ENCODE assay signal across 21 mouse cellular contexts in the genomic region with DNA sequence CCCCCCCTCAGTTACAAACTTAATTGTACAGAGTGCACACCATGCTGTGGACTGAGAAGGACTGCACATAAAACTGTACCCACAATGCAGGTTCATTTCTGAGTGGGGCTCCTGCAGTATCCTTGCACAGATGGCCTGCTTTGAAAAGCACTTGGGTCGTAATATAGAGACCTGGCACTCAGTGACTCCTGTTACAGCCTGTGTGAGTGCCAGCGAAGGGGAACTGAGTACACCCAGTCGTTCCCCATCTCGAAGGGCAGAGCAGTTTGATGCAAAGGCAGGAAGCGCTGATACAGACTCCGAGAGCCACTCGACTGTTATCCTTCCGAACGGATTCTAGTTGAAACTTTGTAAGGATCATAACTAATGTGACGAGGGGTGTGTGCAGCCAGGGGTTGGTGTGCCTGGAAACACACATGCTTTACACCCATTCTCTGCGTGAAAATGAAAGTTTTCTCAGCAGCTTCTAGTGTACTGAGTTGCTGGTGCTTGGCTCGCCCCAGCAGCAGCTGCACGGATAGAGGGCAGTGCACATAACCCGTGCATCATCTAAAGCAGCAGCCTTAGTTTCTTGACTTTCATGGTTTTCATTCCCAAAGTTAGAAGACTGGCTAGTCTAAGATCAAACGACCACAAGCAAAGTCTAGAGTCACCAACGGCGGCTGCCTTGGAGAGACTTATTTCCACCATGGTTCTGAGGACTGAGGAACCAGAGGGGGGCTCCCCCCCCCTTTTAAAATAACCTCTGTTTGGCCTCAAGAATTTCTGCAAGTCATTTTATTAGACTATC.
A peak's percentile ranks its signal among the peaks of the same experiment; 100 is the strongest.
DNase-seq lines count a peak whose midpoint lies in the region; ATAC-seq and TF ChIP-seq lines count a peak whose summit lies in the region.
"Had no signal": no experiment of that assay in that cellular context is flagged by ENCODE, and none has a peak within 500 bp of the region (broad histone marks: within the 10 kb centered on the region; RNA-seq: fewer than 3 reads in every experiment).

No protein-coding gene starts in this region.

- peak; percentile 8 for ATAC-seq in intestine, embryonic 15.5 days
- ATAC-seq: forebrain, embryonic 15.5 days; Patski had no signal

- no peaks in the 10 kb centered on the region for H3K9me3 ChIP-seq in heart, embryonic 10.5 days
- H3K9me3 ChIP-seq in intestine, embryonic 15.5 days: no peaks in the 10 kb centered on the region
- H3K9me3 ChIP-seq: embryonic facial prominence, embryonic 10.5 days; embryonic facial prominence, embryonic 13.5 days; forebrain, embryonic 12.5 days; forebrain, embryonic 15.5 days; hindbrain, embryonic 12.5 days; hindbrain, embryonic 15.5 days had no signal

- TF ChIP-seq CTCF in heart, adult 2 months (IDR thresholded peaks at IDR 0.05): no peak
- TF ChIP-seq CTCF in small intestine, adult 2 months (IDR thresholded peaks at IDR 0.05; ENCODE audit: extremely low read depth, insufficient read length, insufficient replicate concordance, low read depth, low read length): no peak
- no peak for TF ChIP-seq CTCF in left cerebral cortex, adult 2 months (IDR thresholded peaks at IDR 0.05)

- H3K27me3 ChIP-seq in heart, embryonic 10.5 days (ENCODE audit: insufficient read depth, poor library complexity, severe bottlenecking): no peaks in the 10 kb centered on the region
- no peaks in the 10 kb centered on the region for H3K27me3 ChIP-seq in heart, adult 2 months (ENCODE audit: control insufficient read depth, insufficient read depth, low read length)
- no peaks in the 10 kb centered on the region for H3K27me3 ChIP-seq in intestine, embryonic 15.5 days (replicated peaks)
- H3K27me3 ChIP-seq in small intestine, adult 2 months (ENCODE audit: control insufficient read depth, insufficient read depth, low read length): no peaks in the 10 kb centered on the region
- H3K27me3 ChIP-seq: embryonic facial prominence, embryonic 13.5 days; forebrain, embryonic 12.5 days; forebrain, embryonic 15.5 days; hindbrain, embryonic 12.5 days; hindbrain, embryonic 15.5 days; Patski had no signal

- no peak for TF ChIP-seq EP300 in heart, adult 2 months (IDR thresholded peaks at IDR 0.05; ENCODE audit: insufficient read depth, low read depth, low read length)

- no peak overlapping the region for H3K27ac ChIP-seq in heart, embryonic 10.5 days
- no peak overlapping the region for H3K27ac ChIP-seq in heart, adult 2 months
- H3K27ac ChIP-seq in intestine, embryonic 15.5 days: 0 out of 2 replicates have a peak overlapping the region, but pooled peaks have one; percentile 17
- peak overlapping the region; percentile 85 for H3K27ac ChIP-seq in small intestine, adult 2 months (ENCODE audit: insufficient read depth, low read depth, low read length)
- no peak overlapping the region for H3K27ac ChIP-seq in left cerebral cortex, adult 2 months
- H3K27ac ChIP-seq: embryonic facial prominence, embryonic 10.5 days; embryonic facial prominence, embryonic 13.5 days; forebrain, embryonic 12.5 days; forebrain, embryonic 15.5 days; hindbrain, embryonic 12.5 days; hindbrain, embryonic 15.5 days had no signal

- H3K4me3 ChIP-seq in heart, embryonic 10.5 days: no peak overlapping the region
- no peak overlapping the region for H3K4me3 ChIP-seq in heart, adult 2 months
- H3K4me3 ChIP-seq in intestine, embryonic 15.5 days (replicated peaks): no peak overlapping the region
- no peak overlapping the region for H3K4me3 ChIP-seq in small intestine, adult 2 months (ENCODE audit: low read depth, low read length)
- no peak overlapping the region for H3K4me3 ChIP-seq in left cerebral cortex, adult 2 months
- H3K4me3 ChIP-seq: embryonic facial prominence, embryonic 10.5 days; embryonic facial prominence, embryonic 13.5 days; erythroblast, embryonic 14.5 days; forebrain, embryonic 12.5 days; forebrain, embryonic 15.5 days; hindbrain, embryonic 12.5 days; hindbrain, embryonic 15.5 days had no signal

- no peak overlapping the region for H3K9ac ChIP-seq in heart, adult 2 months (ENCODE audit: low read depth, low read length)
- H3K9ac ChIP-seq in intestine, embryonic 15.5 days: no peak overlapping the region
- H3K9ac ChIP-seq: embryonic facial prominence, embryonic 13.5 days; forebrain, embryonic 12.5 days; forebrain, embryonic 15.5 days; hindbrain, embryonic 12.5 days; hindbrain, embryonic 15.5 days had no signal

- peaks cover 20% of the 10 kb centered on the region for H3K36me3 ChIP-seq in heart, embryonic 10.5 days
- H3K36me3 ChIP-seq in heart, adult 2 months (ENCODE audit: control insufficient read depth, insufficient read depth, low read length): no peaks in the 10 kb centered on the region
- H3K36me3 ChIP-seq in intestine, embryonic 15.5 days: 0 out of 2 replicates have a peak, but pooled peaks cover 2% of the 10 kb centered on the region
- H3K36me3 ChIP-seq in small intestine, adult 2 months (ENCODE audit: control insufficient read depth, insufficient read depth, low read length): peaks cover 22% of the 10 kb centered on the region
- H3K36me3 ChIP-seq: forebrain, embryonic 12.5 days; forebrain, embryonic 15.5 days; hindbrain, embryonic 15.5 days had no signal

- no peak overlapping the region for H3K4me2 ChIP-seq in intestine, embryonic 15.5 days (replicated peaks)
- H3K4me2 ChIP-seq: embryonic facial prominence, embryonic 13.5 days; forebrain, embryonic 12.5 days; forebrain, embryonic 15.5 days; hindbrain, embryonic 12.5 days; hindbrain, embryonic 15.5 days had no signal

- H3K4me1 ChIP-seq in heart, embryonic 10.5 days: peaks cover 3% of the 10 kb centered on the region; the same call in 1 of the 2 replicates
- no peaks in the 10 kb centered on the region for H3K4me1 ChIP-seq in heart, adult 2 months (ENCODE audit: control insufficient read depth, insufficient read depth, low read length)
- H3K4me1 ChIP-seq in intestine, embryonic 15.5 days (replicated peaks): no peaks in the 10 kb centered on the region
- peaks cover 25% of the 10 kb centered on the region; the same call in 1 of the 2 replicates for H3K4me1 ChIP-seq in small intestine, adult 2 months (ENCODE audit: control insufficient read depth, insufficient read depth, insufficient read length, low read length)
- H3K4me1 ChIP-seq: forebrain, embryonic 12.5 days; forebrain, embryonic 15.5 days had no signal

- TF ChIP-seq POLR2A in heart, adult 2 months (IDR thresholded peaks at IDR 0.05; ENCODE audit: insufficient read depth, low read depth, low read length): no peak
- no peak for TF ChIP-seq POLR2A in small intestine, adult 2 months (IDR thresholded peaks at IDR 0.05; ENCODE audit: low read depth, low read length)

- 87% methylated on average over 17 of the region's 17 CpGs for WGBS in heart, embryonic 10.5 days
- 90% methylated on average over 17 of the region's 17 CpGs for WGBS in heart, adult 2 months
- WGBS in intestine, embryonic 15.5 days: 88% methylated on average over 17 of the region's 17 CpGs
- 63% methylated on average over 17 of the region's 17 CpGs for WGBS in small intestine, adult 2 months

- no peaks in the 10 kb centered on the region for H3K79me2 ChIP-seq in heart, adult 2 months (replicated peaks; ENCODE audit: control insufficient read depth, insufficient read depth, low read length)

- intact Hi-C loops in heart, adult 2 months (cut with DNase I): no loop called here
- intact Hi-C loops in left cerebral cortex, adult 2 months (cut with DNase I): no loop called here

- DNase-seq in gastrocnemius, adult 18-20 months (ENCODE audit: low spot score): peak; percentile 29
- DNase-seq in gastrocnemius, postnatal 10 days: no peak
- DNase-seq in heart, embryonic 10.5 days (ENCODE audit: low spot score): peak; percentile 66
- no peak for DNase-seq in heart, adult 2 months
- no peak for DNase-seq in left cerebral cortex, adult 2 months (ENCODE audit: extremely low spot score in 1 of 2, low spot score in 2 of 2)
- DNase-seq: adrenal gland, postnatal 14 days; cerebellum, adult 11 months; cerebellum, adult 2 months; cerebellum, postnatal 10 days; cerebellum, postnatal 36 days; embryo, embryonic 11 days had no signal

Comparison
In these comparisons a context has a peak if more than half of its experiments do, and no peak if none do; other contexts are left out.
1. DNase-seq: peak in gastrocnemius, adult 18-20 months (single experiment) and heart, embryonic 10.5 days (single experiment); none in gastrocnemius, postnatal 10 days (single experiment), heart, adult 2 months (0 of 2) and left cerebral cortex, adult 2 months (0 of 2).
2. H3K27ac ChIP-seq: peak in intestine, embryonic 15.5 days (single experiment) and small intestine, adult 2 months (single experiment); none in heart, embryonic 10.5 days (single experiment), heart, adult 2 months (single experiment) and left cerebral cortex, adult 2 months (single experiment).